Mouse (Mus musculus): Measurements from ENCODE around the gene Spag7. TPM values are rescaled to one million over a fixed set of nuclear protein-coding genes. Genes with fewer than 3 reads are reported as not detected.

Gene Spag7
- polyA plus RNA-seq, 1 experiment from 2014 or later = 146 TPM

DNA sequence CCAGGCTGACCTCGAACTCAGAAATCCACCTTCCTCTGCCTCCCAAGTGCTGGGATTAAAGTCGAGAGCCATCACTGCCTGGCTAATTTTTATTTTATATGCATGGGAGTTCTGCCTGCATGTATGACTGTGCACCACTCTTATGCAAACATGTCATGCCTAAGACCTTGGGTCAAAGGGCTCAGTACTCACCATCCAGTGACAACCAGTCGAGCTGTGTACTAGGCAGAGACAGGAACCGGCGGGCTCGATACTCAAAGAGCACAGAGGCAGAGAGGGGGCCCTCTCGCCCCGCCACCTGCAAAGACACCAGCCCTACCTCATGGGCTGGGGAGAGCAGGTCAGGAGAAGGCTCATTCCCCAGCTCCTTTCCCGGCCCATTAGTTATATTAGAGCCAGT is 8.9 kb upstream of the Spag7 start:
- H3K4me3 ChIP-seq (ENCODE audit: low read depth, low read length) = no peak overlapping the region
- H3K4me2 ChIP-seq = no peak overlapping the region
- H3K27ac ChIP-seq (ENCODE audit: low read depth, low read length) = peak overlapping the region; percentile 6
- peaks cover 13% of the 10 kb centered on the region for H3K4me1 ChIP-seq (replicated peaks; ENCODE audit: control insufficient read depth, insufficient read depth, low read length)
- no peaks in the 10 kb centered on the region for H3K9me3 ChIP-seq (ENCODE audit: control insufficient read depth, low read length)
- peaks cover 24% of the 10 kb centered on the region; the same call in 1 of the 2 replicates for H3K36me3 ChIP-seq (ENCODE audit: control insufficient read depth, insufficient read depth, low read length)
- no peak for DNase-seq (ENCODE audit: low spot score)
- WGBS = 69% methylated on average over 9 of the region's 9 CpGs
- no peak for ATAC-seq (replicated peaks; ENCODE audit: low FRiP score)
- no peak overlapping the region for H3K9ac ChIP-seq (ENCODE audit: low read depth, low read length)
- H3K27me3 ChIP-seq (replicated peaks; ENCODE audit: control insufficient read depth, insufficient read depth, low read length) = no peaks in the 10 kb centered on the region

DNA sequence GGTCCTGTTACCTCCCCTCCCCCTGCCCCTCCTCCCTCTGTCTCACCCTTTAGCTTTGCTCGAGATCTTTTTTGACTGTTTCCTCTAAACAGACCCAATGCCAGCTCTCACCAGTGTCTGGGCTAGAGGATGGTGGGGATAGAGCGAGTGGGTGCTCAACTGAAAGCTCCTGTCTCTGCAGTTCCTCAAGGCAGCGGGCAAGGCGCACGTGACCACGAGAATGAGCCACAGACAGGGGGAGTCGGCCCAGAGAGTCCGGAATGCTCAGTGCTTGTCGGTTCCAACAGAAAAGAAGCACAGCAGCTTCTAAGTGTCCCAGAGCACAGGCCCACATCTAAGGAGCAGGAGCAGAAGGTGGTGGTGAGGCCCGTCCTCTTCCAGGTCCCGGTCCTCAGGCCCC is 5.3 kb upstream of the Spag7 start:
- no peak for DNase-seq (ENCODE audit: low spot score)
- Histone ChIP-seq H3K4me2 (no peak overlapping the region), H3K9me3 (ENCODE audit: control insufficient read depth, low read length) (no peaks in the 10 kb centered on the region), H3K27ac (ENCODE audit: low read depth, low read length) (no peak overlapping the region), H3K27me3 (replicated peaks; ENCODE audit: control insufficient read depth, insufficient read depth, low read length) (no peaks in the 10 kb centered on the region), H3K9ac (ENCODE audit: low read depth, low read length) (no peak overlapping the region), H3K36me3 (ENCODE audit: control insufficient read depth, insufficient read depth, low read length) (peaks cover 10% of the 10 kb centered on the region; the same call in 1 of the 2 replicates), H3K4me3 (ENCODE audit: low read depth, low read length) (no peak overlapping the region), H3K4me1 (replicated peaks; ENCODE audit: control insufficient read depth, insufficient read depth, low read length) (peaks cover 18% of the 10 kb centered on the region)
- 64% methylated on average over 11 of the region's 11 CpGs for WGBS
- no peak for ATAC-seq (replicated peaks; ENCODE audit: low FRiP score)

DNA sequence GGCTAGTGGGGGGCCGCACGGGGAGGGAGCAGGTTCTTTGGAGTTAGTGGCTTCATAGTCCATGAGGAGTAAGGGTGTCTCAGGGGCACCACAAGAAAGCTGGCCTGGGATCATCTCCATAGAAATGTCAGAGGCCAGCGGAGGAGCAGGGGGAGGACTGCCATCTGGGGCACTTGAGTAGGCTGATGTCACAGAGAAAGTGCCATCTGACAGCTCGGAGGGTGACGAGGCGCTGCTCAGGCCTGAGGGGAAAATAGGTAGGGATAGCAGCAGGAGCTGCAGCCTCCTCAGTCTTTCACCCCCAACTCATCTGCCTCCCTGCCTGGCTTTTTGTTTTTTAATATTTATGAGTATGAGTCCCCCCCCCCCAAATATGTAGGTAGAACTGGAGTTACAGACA is 4.8 kb upstream of the Spag7 start:
- ATAC-seq (replicated peaks; ENCODE audit: low FRiP score) = no peak
- DNase-seq (ENCODE audit: low spot score) = no peak
- Histone ChIP-seq H3K4me3 (ENCODE audit: low read depth, low read length) (no peak overlapping the region), H3K36me3 (ENCODE audit: control insufficient read depth, insufficient read depth, low read length) (peaks cover 10% of the 10 kb centered on the region; the same call in 1 of the 2 replicates), H3K4me2 (no peak overlapping the region), H3K4me1 (replicated peaks; ENCODE audit: control insufficient read depth, insufficient read depth, low read length) (peaks cover 18% of the 10 kb centered on the region), H3K27ac (ENCODE audit: low read depth, low read length) (no peak overlapping the region), H3K27me3 (replicated peaks; ENCODE audit: control insufficient read depth, insufficient read depth, low read length) (no peaks in the 10 kb centered on the region), H3K9me3 (ENCODE audit: control insufficient read depth, low read length) (no peaks in the 10 kb centered on the region), H3K9ac (ENCODE audit: low read depth, low read length) (no peak overlapping the region)
- WGBS = 83% methylated on average over 6 of the region's 6 CpGs

- peaks cover 6% of the 10 kb centered on the region; the same call in 1 of the 2 replicates for H3K36me3 ChIP-seq (ENCODE audit: control insufficient read depth, insufficient read depth, low read length)
- no peak overlapping the region for H3K27ac ChIP-seq (ENCODE audit: low read depth, low read length)
- H3K4me1 ChIP-seq (replicated peaks; ENCODE audit: control insufficient read depth, insufficient read depth, low read length) = peaks cover 22% of the 10 kb centered on the region
- H3K4me2 ChIP-seq = no peak overlapping the region
- H3K27me3 ChIP-seq (replicated peaks; ENCODE audit: control insufficient read depth, insufficient read depth, low read length) = no peaks in the 10 kb centered on the region
- no peak overlapping the region for H3K9ac ChIP-seq (ENCODE audit: low read depth, low read length)
- no peak for ATAC-seq (replicated peaks; ENCODE audit: low FRiP score)
- DNase-seq (ENCODE audit: low spot score) = no peak
- H3K4me3 ChIP-seq (ENCODE audit: low read depth, low read length) = no peak overlapping the region
- no peaks in the 10 kb centered on the region for H3K9me3 ChIP-seq (ENCODE audit: control insufficient read depth, low read length)
- whole genome bisulfite sequencing = 80% methylated on average over 16 of the region's 16 CpGs
Observed at GRCm38 (mm10) chr11:70671333-70672047, 2.3 kb upstream of the Spag7 start.

DNA sequence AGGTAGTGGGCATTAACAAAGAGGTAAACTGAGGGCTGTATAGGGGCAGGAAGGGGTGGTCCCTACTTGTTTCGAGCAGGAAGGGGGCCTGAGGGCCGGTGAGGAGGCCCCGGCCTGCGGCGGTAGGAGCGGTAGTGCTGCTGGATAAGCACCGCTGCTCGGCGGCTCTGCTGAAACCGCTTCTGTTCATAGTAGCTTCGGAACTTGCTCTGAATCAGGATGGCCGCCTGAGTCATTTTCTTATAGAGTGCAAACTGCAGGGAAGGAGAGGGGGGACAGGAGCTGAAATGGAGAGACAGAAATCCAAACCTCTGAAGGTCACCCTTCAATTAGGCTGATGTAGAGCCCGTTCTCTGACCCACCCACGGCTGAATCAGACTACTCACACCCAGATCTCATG is 1.3 kb upstream of the Spag7 start:
- DNase-seq (ENCODE audit: low spot score) = no peak
- Histone ChIP-seq H3K4me3 (ENCODE audit: low read depth, low read length) (peak overlapping the region; percentile 66), H3K9me3 (ENCODE audit: control insufficient read depth, low read length) (no peaks in the 10 kb centered on the region), H3K36me3 (ENCODE audit: control insufficient read depth, insufficient read depth, low read length) (peaks cover 7% of the 10 kb centered on the region), H3K9ac (ENCODE audit: low read depth, low read length) (peak overlapping the region; percentile 77), H3K4me2 (peak overlapping the region; percentile 83), H3K27me3 (replicated peaks; ENCODE audit: control insufficient read depth, insufficient read depth, low read length) (no peaks in the 10 kb centered on the region), H3K27ac (ENCODE audit: low read depth, low read length) (peak overlapping the region; percentile 89), H3K4me1 (replicated peaks; ENCODE audit: control insufficient read depth, insufficient read depth, low read length) (peaks cover 22% of the 10 kb centered on the region)
- WGBS = 56% methylated on average over 14 of the region's 14 CpGs
- no peak for ATAC-seq (replicated peaks; ENCODE audit: low FRiP score)

DNA sequence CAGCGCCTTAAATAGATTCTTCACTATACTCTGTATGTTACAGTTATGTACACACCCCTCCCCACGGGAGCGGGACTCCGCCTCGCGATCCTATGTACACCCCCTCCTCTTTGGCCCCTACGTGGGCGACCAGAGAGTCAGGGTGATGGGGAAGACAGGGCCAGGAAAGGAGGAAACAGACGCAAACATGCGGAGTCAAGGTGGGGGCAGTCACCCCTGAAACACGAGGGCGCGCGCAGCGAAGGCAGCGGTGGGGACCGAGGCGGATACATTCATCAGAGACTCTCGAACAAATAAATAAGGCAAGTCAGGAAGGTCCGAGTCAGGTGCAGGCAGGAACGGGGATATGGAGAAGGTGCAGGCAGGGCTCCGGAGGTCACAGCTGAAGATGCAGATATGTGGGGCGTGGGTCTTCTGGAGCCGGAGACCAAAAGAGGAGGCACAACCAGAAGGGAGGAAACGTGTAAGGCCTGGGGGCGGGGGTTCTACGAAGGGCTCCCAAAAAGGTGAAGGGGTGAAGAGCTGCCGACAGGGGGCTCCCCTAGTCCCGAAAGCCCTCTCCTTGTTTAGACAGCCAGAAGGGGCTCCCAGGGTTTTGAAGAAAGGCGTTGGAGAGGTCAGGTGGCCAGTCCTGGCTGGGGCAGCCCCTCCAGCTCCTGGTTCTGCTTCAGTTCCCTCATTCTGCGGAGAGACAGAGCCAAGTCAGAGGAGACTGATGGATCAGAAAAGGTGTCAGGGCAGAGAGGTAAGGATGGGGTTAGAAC is 548 bp upstream of the Spag7 start:
- ATAC-seq (replicated peaks; ENCODE audit: low FRiP score) = peak; percentile 16; the same call in 1 of the 2 replicates
- Histone ChIP-seq H3K4me2 (peak overlapping the region; percentile 83), H3K9me3 (ENCODE audit: control insufficient read depth, low read length) (no peaks in the 10 kb centered on the region)

GRCm38 (mm10) chr11:70668335-70668770 is 863 bp downstream of the Spag7 start:
- peak overlapping the region; percentile 84 for H3K4me2 ChIP-seq
- peak overlapping the region; percentile 72 for H3K9ac ChIP-seq (ENCODE audit: low read depth, low read length)
- peak overlapping the region; percentile 89 for H3K27ac ChIP-seq (ENCODE audit: low read depth, low read length)
- DNase-seq (ENCODE audit: low spot score) (peak; percentile 76), ATAC-seq (replicated peaks; ENCODE audit: low FRiP score) (peak; percentile 60)
- H3K27me3 ChIP-seq (replicated peaks; ENCODE audit: control insufficient read depth, insufficient read depth, low read length) = no peaks in the 10 kb centered on the region
- peaks cover 22% of the 10 kb centered on the region for H3K4me1 ChIP-seq (replicated peaks; ENCODE audit: control insufficient read depth, insufficient read depth, low read length)
- WGBS = 2% methylated on average over 15 of the region's 15 CpGs
- H3K4me3 ChIP-seq (ENCODE audit: low read depth, low read length) = peak overlapping the region; percentile 66
- H3K36me3 ChIP-seq (ENCODE audit: control insufficient read depth, insufficient read depth, low read length) = peaks cover 21% of the 10 kb centered on the region
- H3K9me3 ChIP-seq (ENCODE audit: control insufficient read depth, low read length) = no peaks in the 10 kb centered on the region

More for the DNA sequence above, 548 bp upstream of the Spag7 start:
- H3K27ac ChIP-seq (ENCODE audit: low read depth, low read length) = peak overlapping the region; percentile 89
- no peaks in the 10 kb centered on the region for H3K27me3 ChIP-seq (replicated peaks; ENCODE audit: control insufficient read depth, insufficient read depth, low read length)
- H3K36me3 ChIP-seq (ENCODE audit: control insufficient read depth, insufficient read depth, low read length) = peaks cover 12% of the 10 kb centered on the region; the same call in 1 of the 2 replicates
- WGBS = under 1% methylated on average over 31 of the region's 31 CpGs
- peak; percentile 81 for DNase-seq (ENCODE audit: low spot score)
- H3K4me3 ChIP-seq (ENCODE audit: low read depth, low read length) = peak overlapping the region; percentile 66
- H3K9ac ChIP-seq (ENCODE audit: low read depth, low read length) = peak overlapping the region; percentile 77
- H3K4me1 ChIP-seq (replicated peaks; ENCODE audit: control insufficient read depth, insufficient read depth, low read length) = peaks cover 22% of the 10 kb centered on the region

DNA sequence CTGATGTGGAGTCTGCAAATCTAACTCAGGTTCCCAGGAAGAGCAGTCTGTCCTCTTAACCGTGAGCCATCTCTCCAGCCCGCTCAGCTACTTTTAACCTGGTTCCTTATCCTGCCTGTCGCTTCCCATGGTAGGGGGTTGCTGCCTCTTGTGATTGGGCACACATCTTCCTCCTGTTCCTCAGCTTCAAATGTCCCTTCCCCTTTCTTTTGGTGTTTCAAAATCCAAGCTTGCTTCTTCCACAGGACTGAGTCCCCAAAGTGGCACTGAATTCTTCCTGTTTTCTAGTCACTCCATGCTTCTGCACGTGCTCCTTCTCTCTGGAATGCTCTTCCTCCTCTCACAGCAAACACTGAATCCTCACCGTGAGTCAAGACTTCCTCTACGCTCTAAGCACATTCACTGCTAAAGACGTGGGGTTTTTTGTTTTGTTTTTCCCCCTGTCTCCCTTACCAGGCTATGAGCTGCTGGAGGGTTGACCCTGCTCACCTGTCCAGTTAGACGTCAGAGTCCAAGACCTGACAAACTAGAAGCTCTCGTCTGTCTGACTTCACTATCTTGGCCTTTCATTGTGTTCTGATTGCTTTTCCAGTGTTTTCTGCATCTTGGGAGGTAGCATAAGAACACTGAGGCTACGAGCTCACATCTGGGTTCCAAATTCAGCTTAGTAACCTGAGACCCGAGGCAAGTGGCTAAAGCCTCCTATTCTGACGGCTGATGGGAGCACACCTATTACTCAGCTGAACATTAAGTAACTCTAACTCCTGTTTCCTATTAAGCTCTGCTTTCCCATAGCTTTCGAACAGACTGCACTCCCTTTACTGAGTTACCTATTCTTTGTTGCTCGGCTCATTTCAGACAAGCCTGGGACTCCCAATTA is 1.7 kb downstream of the Spag7 start:
- Histone ChIP-seq H3K4me3 (ENCODE audit: low read depth, low read length) (peak overlapping the region; percentile 66), H3K36me3 (ENCODE audit: control insufficient read depth, insufficient read depth, low read length) (peaks cover 25% of the 10 kb centered on the region)

More for the DNA sequence above, 1.7 kb downstream of the Spag7 start:
- H3K4me2 ChIP-seq = peak overlapping the region; percentile 84
- H3K9me3 ChIP-seq (ENCODE audit: control insufficient read depth, low read length) = no peaks in the 10 kb centered on the region
- no peak for ATAC-seq (replicated peaks; ENCODE audit: low FRiP score)
- DNase-seq (ENCODE audit: low spot score) = no peak
- H3K27me3 ChIP-seq (replicated peaks; ENCODE audit: control insufficient read depth, insufficient read depth, low read length) = no peaks in the 10 kb centered on the region
- peaks cover 22% of the 10 kb centered on the region for H3K4me1 ChIP-seq (replicated peaks; ENCODE audit: control insufficient read depth, insufficient read depth, low read length)
- 65% methylated on average over 14 of the region's 14 CpGs for WGBS
- H3K9ac ChIP-seq (ENCODE audit: low read depth, low read length) = peak overlapping the region; percentile 72
- peak overlapping the region; percentile 89 for H3K27ac ChIP-seq (ENCODE audit: low read depth, low read length)
